31 mouse cellular contexts compared by ENCODE assay signal in the genomic region with DNA sequence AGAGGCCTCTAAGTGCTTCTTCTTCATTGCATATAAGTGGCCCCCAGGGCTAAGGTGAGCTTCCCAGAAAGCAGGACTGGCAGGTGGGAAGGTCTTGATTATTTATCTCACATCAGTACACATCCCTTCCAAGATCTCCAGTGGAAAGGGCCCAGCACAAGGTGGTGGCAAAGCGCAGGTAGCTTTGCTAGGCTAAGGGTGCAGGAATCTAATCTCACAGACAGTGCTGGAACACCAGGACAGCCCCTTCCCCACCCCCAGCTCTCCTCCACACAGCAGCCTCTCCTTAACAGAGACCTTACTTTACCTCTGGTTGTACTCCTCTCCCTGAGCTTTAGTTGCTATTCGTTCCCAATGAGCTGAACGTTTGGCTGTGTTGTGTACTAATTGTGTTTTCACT.
"Had no signal": no experiment of that assay in that cellular context is flagged by ENCODE, and none has a peak within 500 bp of the region (broad histone marks: within the 10 kb centered on the region; RNA-seq: fewer than 3 reads in every experiment).

No protein-coding gene starts in this region.

- DNase-seq: left cerebral cortex, postnatal 4 days; liver; liver, embryonic 13.5 days; liver, postnatal 0 days; lung, adult 18-20 months; lung, adult 2 months; lung, embryonic 14.5 days; lung, postnatal 10 days; lung, postnatal 14 days; lung, postnatal 36 days; lung, postnatal 4 days; midbrain, embryonic 14.5 days had no signal

- H3K4me1 ChIP-seq: limb, embryonic 10.5 days; limb, embryonic 12.5 days; limb, embryonic 13.5 days; limb, embryonic 15.5 days; liver, embryonic 12.5 days; liver, embryonic 13.5 days; liver, embryonic 15.5 days; lung, embryonic 15.5 days; midbrain, embryonic 10.5 days; midbrain, embryonic 12.5 days; midbrain, embryonic 13.5 days; midbrain, embryonic 15.5 days; neural tube, embryonic 12.5 days; neural tube, embryonic 13.5 days had no signal

- H3K9me3 ChIP-seq: limb, embryonic 10.5 days; limb, embryonic 12.5 days; limb, embryonic 13.5 days; limb, embryonic 15.5 days; liver, embryonic 12.5 days; liver, embryonic 13.5 days; liver, embryonic 15.5 days; lung, embryonic 15.5 days; midbrain, embryonic 12.5 days; midbrain, embryonic 15.5 days; neural tube, embryonic 13.5 days had no signal

- H3K27me3 ChIP-seq: limb, embryonic 12.5 days; limb, embryonic 13.5 days; limb, embryonic 15.5 days; liver, embryonic 12.5 days; liver, embryonic 13.5 days; liver, embryonic 15.5 days; lung, embryonic 15.5 days; midbrain, embryonic 12.5 days; midbrain, embryonic 13.5 days; midbrain, embryonic 15.5 days; neural tube, embryonic 12.5 days; neural tube, embryonic 13.5 days had no signal

- H3K4me2 ChIP-seq: limb, embryonic 12.5 days; limb, embryonic 13.5 days; limb, embryonic 15.5 days; liver, embryonic 11.5 days; liver, embryonic 12.5 days; liver, embryonic 13.5 days; liver, embryonic 15.5 days; lung, embryonic 14.5 days; lung, embryonic 15.5 days; midbrain, embryonic 11.5 days; midbrain, embryonic 12.5 days; midbrain, embryonic 13.5 days; midbrain, embryonic 15.5 days; neural tube, embryonic 12.5 days; neural tube, embryonic 13.5 days had no signal

- H3K36me3 ChIP-seq: limb, embryonic 10.5 days; limb, embryonic 12.5 days; limb, embryonic 13.5 days; limb, embryonic 15.5 days; liver, embryonic 12.5 days; liver, embryonic 13.5 days; liver, embryonic 15.5 days; lung, embryonic 15.5 days; midbrain, embryonic 10.5 days; midbrain, embryonic 12.5 days; midbrain, embryonic 13.5 days; midbrain, embryonic 15.5 days; neural tube, embryonic 12.5 days; neural tube, embryonic 13.5 days had no signal

- H3K4me3 ChIP-seq: limb, embryonic 10.5 days; limb, embryonic 12.5 days; limb, embryonic 13.5 days; limb, embryonic 15.5 days; liver, embryonic 12.5 days; liver, embryonic 13.5 days; liver, embryonic 15.5 days; lung, embryonic 15.5 days; megakaryocyte, embryonic 14.5 days; midbrain, embryonic 10.5 days; midbrain, embryonic 12.5 days; midbrain, embryonic 13.5 days; midbrain, embryonic 15.5 days; myocyte; neural tube, embryonic 12.5 days; neural tube, embryonic 13.5 days had no signal

- ATAC-seq: liver, embryonic 12.5 days; liver, postnatal 0 days; midbrain, embryonic 13.5 days; midbrain, embryonic 15.5 days; midbrain, embryonic 16.5 days had no signal

- H3K9ac ChIP-seq: limb, embryonic 12.5 days; limb, embryonic 13.5 days; limb, embryonic 15.5 days; liver, embryonic 12.5 days; liver, embryonic 13.5 days; liver, embryonic 14.5 days; liver, embryonic 15.5 days; liver, postnatal 0 days; lung, embryonic 14.5 days; lung, embryonic 15.5 days; midbrain, embryonic 12.5 days; midbrain, embryonic 13.5 days; midbrain, embryonic 15.5 days; neural tube, embryonic 12.5 days had no signal

- H3K27ac ChIP-seq: limb, embryonic 10.5 days; limb, embryonic 12.5 days; limb, embryonic 13.5 days; limb, embryonic 15.5 days; liver, embryonic 12.5 days; liver, embryonic 13.5 days; liver, embryonic 14.5 days; liver, embryonic 15.5 days; lung, embryonic 15.5 days; midbrain, embryonic 10.5 days; midbrain, embryonic 12.5 days; midbrain, embryonic 13.5 days; midbrain, embryonic 15.5 days; neural tube, embryonic 12.5 days; neural tube, embryonic 13.5 days had no signal
